Mouse (Mus musculus): ENCODE results near the gene Ankrd45.
"Not testable (repeated sequence)": the region's sequence is repeated elsewhere in the genome, so short reads cannot be mapped to it uniquely, and the experiment has no call there.

Gene Ankrd45

GRCm38 (mm10) chr1:161142531-161143159, at the start of gene Ankrd45:
Ankrd45 (plus strand) TSS chr1:161142691.
- DNase-seq (ENCODE audit: low spot score in 2 of 2) = peak; percentile 66 to 78

DNA sequence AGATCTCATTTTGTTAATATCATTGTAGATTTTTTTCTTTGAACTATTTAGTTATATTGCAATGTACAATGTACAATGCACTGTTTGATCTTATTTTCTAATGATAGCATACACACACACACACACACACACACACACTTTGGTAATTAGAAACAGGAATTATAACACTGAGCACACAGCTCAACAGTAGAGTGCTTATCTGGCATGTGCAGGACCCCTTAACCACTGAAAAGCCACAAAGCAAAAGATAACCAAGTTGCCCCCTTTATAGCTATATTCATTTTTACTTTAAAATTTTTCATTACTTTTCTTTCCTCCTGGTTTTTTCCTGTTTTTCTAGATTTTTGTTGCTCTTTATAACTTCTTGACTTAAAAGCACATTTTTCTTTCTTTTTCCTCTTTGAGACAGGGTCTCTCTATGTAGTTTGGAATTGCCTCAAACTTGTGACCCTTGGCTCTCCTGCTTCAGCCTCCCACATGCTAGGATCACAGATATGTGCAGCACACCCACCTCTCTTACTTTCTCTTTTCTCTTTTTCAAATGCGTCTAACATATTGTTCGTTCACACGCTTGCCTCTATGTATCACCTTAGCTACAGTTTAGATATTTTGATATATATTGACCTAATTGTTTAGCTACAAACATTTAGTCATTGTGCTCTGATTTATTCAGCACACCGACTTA, 42.6 kb upstream of the Ankrd45 start:
- DNase-seq (ENCODE audit: low spot score in 2 of 2) = no peak

GRCm38 (mm10) chr1:161103842-161104241, 38.6 kb upstream of the Ankrd45 start:
- no peak for DNase-seq (ENCODE audit: low spot score in 2 of 2)

- no peak for DNase-seq (ENCODE audit: low spot score in 2 of 2)
Observed at GRCm38 (mm10) chr1:161109216-161109615, 33.3 kb upstream of the Ankrd45 start.

GRCm38 (mm10) chr1:161114591-161114990, 27.9 kb upstream of the Ankrd45 start:
- no peak for DNase-seq (ENCODE audit: low spot score in 2 of 2)

DNA sequence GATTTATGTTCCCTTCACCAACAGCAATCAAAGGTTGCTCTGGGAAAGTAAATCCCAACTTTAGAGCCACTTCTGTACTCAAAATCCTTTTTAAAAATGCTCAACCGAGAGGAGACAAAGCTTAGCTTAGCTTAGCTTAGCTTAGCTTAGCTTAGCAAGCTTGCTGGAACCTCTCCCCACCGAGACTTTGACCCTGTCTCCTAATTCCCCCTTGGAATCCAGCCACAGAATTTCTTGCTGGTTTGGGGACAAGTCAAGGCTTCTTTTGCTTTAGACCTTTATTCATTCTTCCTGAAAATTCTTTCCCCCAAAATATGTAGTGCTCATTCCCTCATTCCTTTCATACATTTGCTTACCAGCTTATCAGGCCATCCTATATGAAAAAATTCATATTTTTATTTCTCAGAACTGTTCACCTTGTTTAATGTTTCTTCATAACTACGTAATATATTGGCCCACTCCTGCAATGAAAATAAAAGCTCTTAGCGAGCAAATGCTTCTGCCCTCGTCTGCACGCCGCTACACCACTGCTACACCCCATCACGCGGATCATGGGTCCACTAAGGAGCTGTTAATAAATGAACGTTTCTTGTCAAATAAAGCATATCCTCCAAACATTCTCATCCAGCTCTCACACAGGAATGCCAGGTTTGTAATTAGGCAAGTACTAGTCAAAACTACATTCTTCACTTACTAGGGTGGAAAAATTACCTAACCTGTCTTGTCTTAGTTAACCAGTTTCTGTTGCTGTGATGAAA, 19.7 kb upstream of the Ankrd45 start:
- no peak for DNase-seq (ENCODE audit: low spot score in 2 of 2)

GRCm38 (mm10) chr1:161126461-161126860, 16.0 kb upstream of the Ankrd45 start:
- DNase-seq (ENCODE audit: low spot score in 2 of 2) = no peak

DNA sequence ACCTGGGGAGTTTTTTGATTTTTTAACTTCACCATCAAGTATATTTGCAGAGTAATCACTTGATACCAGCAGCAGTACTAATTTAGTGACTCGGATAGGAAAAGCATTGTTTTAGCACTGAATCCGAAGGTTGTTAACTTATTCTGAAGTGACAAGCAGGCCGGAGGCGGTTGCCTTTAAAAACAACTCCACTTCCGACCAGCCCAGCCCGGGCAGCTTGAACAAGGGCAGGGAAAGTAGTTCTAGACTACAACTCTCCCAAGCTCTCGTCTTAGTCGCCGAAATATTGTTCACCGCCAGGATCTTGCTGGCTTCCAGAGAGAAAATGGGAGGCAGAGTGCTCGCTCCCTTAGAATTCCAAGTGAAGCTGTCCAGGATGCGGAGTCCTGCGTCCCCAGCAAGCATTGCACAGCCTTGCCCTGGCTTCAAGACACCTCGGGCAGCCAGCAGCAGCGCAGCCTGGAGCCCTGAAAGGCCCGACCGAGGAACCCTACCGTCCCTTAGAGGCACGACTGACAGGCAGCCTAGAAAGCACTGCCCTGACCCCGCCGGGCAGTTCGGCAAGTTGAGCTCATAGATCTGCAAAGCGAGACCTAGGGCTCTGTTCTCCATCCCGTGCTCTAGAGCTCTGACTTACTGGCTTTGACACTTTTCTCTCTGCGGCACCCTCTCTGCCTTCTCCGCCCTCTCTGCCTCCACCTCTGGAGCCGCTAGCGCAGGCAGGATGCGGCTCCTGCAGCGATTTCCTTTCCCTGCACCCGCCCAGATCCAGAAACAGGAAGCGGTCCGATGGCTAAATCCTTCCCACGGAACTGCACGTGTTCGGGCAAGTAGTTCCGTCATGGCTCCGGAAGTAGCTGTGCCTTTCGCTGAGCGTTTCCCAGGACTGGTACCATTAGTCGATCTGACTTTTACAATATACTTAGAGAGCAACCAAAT, 11.5 kb upstream of the Ankrd45 start, which contains the start of gene Klhl20:
Klhl20 (minus strand) TSS at position 786 of the 939 bp plus-strand sequence.
- peak; percentile 95 to 97 for DNase-seq (ENCODE audit: low spot score in 2 of 2)

DNA sequence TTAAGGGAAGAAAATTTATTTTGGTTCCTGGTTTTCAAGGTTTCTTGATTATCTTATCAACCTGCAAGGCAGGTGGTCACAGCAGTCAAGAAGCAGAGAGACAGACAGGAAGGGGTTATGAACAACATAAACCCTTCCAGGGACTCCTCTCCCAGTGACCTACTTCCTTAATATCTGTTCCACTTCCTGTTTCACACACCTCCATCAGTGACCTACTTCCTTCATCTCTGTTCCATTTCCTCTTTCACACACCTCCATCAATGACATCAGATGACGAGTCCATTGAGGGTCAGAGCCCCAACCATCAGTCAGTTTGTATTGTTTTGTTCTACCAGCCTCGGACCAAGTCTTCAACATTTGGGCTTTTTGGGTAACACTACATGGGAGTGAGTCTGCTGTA, 3.0 kb upstream of the Ankrd45 start:
- DNase-seq (ENCODE audit: low spot score in 2 of 2) = no peak

DNA sequence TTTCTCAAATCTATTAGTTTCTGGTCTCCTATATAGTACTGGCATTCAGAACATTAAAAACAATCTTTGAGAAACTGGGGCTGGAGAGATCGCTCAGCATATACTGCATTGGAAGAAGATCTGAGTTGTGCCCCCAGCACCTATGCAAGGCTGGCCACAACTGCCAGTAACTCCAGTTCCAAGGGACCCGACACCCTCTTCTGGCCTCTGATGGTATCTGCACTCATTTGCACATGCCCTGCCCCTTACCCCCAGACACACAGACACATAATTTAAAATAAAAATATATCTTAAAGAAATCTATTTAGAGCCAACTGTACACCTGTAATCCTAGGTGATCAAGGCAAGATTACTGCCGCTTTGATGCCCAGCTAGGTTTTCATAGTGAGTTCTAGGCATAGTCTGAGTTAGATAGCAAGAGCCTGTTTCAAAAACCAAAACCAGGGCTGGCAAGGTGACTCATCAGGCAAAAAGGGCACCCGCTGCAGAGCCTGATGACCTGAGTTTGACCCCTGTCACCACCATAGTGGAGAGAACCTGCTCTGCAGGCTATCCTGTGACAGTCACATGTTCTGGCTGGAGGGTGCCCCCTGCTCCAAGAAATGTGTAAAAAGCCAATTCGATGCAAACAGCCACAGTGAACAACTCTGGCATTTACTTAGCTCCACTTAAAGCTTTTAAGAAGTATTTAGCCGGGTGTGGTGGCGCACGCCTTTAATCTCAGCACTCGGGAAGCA, 2.3 kb upstream of the Ankrd45 start:
- DNase-seq (ENCODE audit: low spot score in 2 of 2) = no peak

- peak; percentile 14 to 20 for DNase-seq (ENCODE audit: low spot score in 2 of 2)
Observed at GRCm38 (mm10) chr1:161143216-161143615, 725 bp downstream of the Ankrd45 start.

GRCm38 (mm10) chr1:161145611-161146010, 3.1 kb downstream of the Ankrd45 start:
- DNase-seq (ENCODE audit: low spot score in 2 of 2) = not testable (repeated sequence)

GRCm38 (mm10) chr1:161147888-161148287, 5.4 kb downstream of the Ankrd45 start:
- DNase-seq (ENCODE audit: low spot score in 2 of 2) = no peak

DNA sequence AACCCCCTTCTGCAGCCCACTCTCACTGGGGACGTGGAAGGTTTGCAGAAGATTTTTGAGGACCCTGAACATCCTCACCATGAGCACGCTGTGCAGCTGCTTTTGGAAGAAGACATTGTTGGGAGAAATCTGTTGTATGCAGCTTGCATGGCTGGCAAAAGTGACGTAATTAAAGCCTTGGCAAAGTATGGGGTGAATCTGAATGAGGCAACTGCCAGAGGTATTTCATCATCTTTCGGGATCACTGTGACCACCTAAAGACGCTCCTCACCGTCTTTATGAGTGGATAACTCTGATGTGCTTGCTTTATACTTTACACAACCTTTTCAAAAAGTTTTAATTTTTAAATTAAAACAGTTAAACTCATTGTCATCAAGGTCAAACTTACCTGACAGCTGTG, 8.6 kb downstream of the Ankrd45 start:
- DNase-seq (ENCODE audit: low spot score in 2 of 2) = no peak

GRCm38 (mm10) chr1:161156546-161156945, 14.1 kb downstream of the Ankrd45 start:
- no peak for DNase-seq (ENCODE audit: low spot score in 2 of 2)

DNA sequence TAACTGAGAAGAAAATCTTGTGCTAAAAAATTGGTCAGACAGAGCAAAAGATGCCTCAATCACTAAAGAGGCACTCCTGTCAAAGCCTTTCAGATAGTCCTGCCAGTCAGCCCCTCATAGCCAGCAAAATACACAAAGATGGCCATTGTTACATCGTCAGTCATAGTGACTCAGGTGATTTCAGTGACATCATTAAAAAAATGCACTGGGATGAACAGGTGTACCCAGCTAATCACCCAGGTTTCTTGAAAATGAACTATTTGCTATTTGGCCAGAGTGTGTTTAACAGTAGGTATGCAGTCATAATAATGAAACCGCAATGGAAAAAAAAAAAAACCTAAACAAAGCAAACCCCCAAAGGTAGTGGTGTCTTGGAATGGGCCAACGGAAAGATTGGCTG, 16.7 kb downstream of the Ankrd45 start, which contains the start of gene Tex50:
Tex50 (minus strand) TSS at position 101 of the 400 bp plus-strand sequence.
- no peak for DNase-seq (ENCODE audit: low spot score in 2 of 2)

DNA sequence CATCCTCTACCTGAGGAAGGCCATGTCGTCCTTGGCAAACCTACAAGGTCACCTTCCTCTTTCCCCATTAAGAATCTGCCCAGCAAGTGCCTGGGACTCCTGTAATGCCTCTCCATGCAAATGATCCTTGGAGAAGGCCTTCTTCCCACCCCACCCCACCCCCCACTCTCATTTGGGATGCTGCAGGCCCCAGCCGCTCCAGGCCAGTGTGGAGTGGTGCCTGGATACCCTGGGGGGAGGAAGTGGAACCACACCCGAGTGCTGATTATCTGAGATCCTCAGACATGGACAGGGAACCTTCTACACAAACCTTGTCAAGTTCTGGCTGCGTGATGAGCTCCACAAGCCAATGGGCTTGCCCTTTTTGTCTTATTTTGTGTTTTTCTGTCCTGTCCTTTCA, 17.8 kb downstream of the Ankrd45 start:
- no peak for DNase-seq (ENCODE audit: low spot score in 2 of 2)

GRCm38 (mm10) chr1:161170651-161171050, 28.2 kb downstream of the Ankrd45 start:
- DNase-seq (ENCODE audit: low spot score in 2 of 2) = peak; percentile 63 to 68

GRCm38 (mm10) chr1:161180674-161181073, 38.2 kb downstream of the Ankrd45 start:
- peak; percentile 32 to 47 for DNase-seq (ENCODE audit: low spot score in 2 of 2)

GRCm38 (mm10) chr1:161182386-161182785, 39.9 kb downstream of the Ankrd45 start:
- no peak for DNase-seq (ENCODE audit: low spot score in 2 of 2)

DNA sequence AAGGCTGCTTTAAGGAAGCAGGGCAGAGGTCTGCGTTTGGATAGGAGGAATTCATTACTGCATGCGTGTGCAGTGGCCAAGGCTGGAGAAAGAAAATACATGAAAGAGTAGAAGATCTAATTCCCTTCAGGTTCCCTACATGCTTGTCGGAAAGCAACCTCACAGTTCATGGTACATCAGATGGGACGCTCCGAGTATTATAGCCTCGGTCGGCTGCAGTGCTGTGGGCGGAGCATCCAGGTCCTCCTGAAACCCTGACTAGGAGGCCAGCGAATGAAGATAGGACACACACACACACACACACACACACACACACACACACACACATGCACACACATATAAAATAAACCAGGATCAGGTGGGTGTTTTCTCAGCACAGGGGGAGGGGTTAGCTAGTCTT, 41.2 kb downstream of the Ankrd45 start:
- DNase-seq (ENCODE audit: low spot score in 2 of 2) = no peak
